Mouse (Mus musculus): ENCODE data around the gene Tnfrsf19. TPM values are rescaled to one million over a fixed set of nuclear protein-coding genes. Genes with fewer than 3 reads are reported as not detected.

The Tnfrsf19 gene
- polyA plus RNA-seq, 1 experiment from 2014 or later, result 16.7 TPM

DNA sequence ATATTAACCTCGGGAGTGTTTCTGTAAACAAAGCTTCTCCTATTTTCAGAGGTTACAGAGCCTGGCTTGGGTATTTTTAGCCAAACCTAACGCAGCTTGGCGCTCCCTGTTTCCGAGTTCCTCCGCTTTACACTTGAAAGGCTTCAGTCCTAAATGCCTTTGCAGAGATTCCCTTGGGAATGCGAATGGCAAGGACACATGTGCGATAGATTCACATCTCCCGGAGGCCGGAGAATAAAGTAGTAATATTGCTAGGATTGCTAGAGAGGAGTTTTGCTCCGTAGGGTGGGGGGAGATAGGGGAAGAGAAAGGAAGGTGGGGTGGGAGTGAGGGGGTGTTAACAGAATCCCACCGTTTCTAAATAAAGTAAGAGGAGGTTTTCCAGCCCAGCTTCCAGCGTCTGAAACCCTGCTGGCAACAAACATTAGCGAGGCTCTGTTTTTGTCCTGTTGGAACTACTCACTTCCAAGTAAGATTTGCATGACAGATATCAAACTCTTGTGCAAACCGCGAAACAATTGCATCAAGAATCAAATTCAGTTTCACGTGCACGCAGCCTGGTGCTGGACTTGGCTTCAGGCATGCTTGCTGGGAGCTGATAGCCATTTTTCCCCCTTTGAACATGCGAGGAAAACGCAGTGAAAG lies 722 bp downstream of the Tnfrsf19 start:
- 1% methylated on average over 19 of the region's 19 CpGs for WGBS
- peak overlapping the region; percentile 61 for H3K9ac ChIP-seq
- H3K27ac ChIP-seq, result peak overlapping the region; percentile 72
- H3K4me3 ChIP-seq, result peak overlapping the region; percentile 56
- ATAC-seq (replicated peaks; ENCODE audit: insufficient number of reproducible peaks, insufficient read depth, low FRiP score, low read depth), result no peak
- peaks cover 15% of the 10 kb centered on the region for H3K4me1 ChIP-seq (replicated peaks)
- no peaks in the 10 kb centered on the region for H3K9me3 ChIP-seq (replicated peaks)
- peak overlapping the region; percentile 80 for H3K4me2 ChIP-seq
- no peaks in the 10 kb centered on the region for H3K27me3 ChIP-seq
- H3K36me3 ChIP-seq, result no peaks in the 10 kb centered on the region

DNA sequence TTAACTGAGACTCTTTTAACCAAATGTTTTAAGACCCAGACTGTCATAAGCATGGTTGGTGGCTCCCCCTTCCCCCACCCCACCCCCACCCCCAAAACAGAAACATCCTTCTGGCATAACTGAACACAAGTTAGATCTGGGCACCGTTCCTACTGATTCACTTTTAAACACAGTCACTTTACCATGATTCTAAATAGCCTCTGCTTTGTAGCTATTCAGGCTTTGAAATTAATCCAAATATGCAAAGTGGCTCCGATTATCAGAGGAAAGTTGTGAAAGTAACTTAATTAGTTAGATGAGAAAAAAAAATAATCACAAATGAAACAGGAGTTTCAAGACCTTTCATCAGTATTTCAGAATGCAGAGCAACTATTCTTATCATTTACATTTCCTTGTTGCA lies 2.0 kb downstream of the Tnfrsf19 start:
- Histone ChIP-seq H3K4me1 (replicated peaks) (peaks cover 12% of the 10 kb centered on the region), H3K27ac (peak overlapping the region; percentile 66), H3K4me2 (peak overlapping the region; percentile 80), H3K9me3 (replicated peaks) (no peaks in the 10 kb centered on the region), H3K36me3 (no peaks in the 10 kb centered on the region), H3K4me3 (peak overlapping the region; percentile 56), H3K9ac (peak overlapping the region; percentile 42; the same call in 1 of the 2 replicates), H3K27me3 (no peaks in the 10 kb centered on the region)
- 34% methylated on average over 2 of the region's 2 CpGs for WGBS
- no peak for ATAC-seq (replicated peaks; ENCODE audit: insufficient number of reproducible peaks, insufficient read depth, low FRiP score, low read depth)

DNA sequence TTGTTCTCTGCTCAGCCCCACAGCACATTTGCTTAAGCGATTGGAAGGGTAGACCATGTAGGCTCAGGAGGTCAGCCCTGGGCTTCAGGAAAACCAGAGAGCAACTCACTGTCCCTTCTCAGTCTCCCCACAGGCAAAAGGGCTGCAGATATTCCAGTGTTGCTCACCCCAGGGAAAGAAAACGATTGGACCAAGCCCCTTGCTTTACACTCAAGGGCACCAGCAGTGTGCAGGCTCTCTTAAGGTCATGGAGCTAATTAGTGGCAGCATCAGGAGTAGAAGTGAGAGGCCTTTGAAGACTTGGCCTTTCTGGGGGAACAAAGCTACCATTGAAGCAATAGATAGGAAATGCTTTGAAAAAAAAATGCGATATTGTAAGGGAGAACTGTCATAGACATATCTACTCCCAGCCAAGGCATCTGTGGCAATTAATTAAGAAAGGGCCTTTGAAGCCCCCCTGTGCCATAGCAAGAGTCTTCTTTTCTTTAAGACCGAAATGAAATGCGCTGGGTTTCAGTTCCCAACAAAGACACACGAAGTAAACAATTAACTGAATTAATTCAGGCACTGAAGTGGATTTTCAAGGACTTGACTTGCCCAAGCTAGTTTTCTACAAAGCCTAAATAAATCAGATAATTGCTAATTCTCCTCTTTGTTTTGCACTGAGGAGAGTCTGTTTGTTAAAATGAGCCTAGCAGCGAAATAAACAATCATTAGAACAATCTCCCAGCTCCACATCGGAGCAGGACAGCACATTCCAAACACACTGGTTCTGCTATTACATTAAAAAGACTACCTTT lies 2.6 kb downstream of the Tnfrsf19 start:
- peak overlapping the region; percentile 66 for H3K27ac ChIP-seq
- H3K27me3 ChIP-seq, result no peaks in the 10 kb centered on the region
- H3K4me1 ChIP-seq (replicated peaks), result peaks cover 12% of the 10 kb centered on the region
- peak overlapping the region; percentile 42; the same call in 1 of the 2 replicates for H3K9ac ChIP-seq
- H3K4me2 ChIP-seq, result peak overlapping the region; percentile 80
- 23% methylated on average over 8 of the region's 8 CpGs for WGBS
- no peaks in the 10 kb centered on the region for H3K9me3 ChIP-seq (replicated peaks)
- no peak for ATAC-seq (replicated peaks; ENCODE audit: insufficient number of reproducible peaks, insufficient read depth, low FRiP score, low read depth)
- peak overlapping the region; percentile 56 for H3K4me3 ChIP-seq
- H3K36me3 ChIP-seq, result no peaks in the 10 kb centered on the region

DNA sequence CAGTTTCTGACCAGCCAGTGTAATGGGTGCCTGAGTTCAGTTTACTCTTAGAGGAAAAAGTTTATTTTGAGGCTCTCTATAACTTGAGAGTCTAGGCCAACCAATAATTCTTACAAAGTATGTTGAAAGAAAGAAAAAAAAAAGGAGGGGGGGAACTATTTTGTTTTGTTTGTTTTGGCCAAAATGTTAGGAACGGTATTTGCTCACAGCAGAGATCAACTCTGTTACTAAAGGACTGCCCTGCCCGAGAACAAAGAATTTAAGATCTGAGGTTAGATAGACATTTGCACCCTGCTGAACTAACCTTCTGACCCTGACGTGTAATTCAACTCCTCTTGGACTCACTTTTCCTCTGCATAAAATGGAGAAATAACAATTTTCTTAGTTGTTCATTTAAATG lies 4.0 kb downstream of the Tnfrsf19 start:
- H3K4me3 ChIP-seq, result no peak overlapping the region
- no peak for ATAC-seq (replicated peaks; ENCODE audit: insufficient number of reproducible peaks, insufficient read depth, low FRiP score, low read depth)

DNA sequence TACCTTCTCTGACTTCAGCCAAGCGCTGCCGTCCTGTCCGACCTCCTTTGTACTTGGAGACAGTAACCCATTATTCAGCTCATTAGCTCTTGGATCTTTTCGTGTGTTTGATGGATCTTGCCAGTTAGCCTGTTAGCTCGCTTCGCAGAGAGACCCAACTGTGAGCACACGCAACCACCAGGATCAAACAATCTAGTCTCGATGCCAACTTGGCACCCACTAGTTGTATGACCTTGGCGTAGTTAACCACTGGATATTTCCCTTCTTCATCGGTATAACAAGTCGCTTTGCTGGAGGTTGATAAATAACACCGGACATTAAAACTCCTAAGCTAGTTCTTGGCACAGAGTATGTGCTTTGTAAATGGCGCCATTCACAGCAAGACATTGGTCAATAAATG lies 6.1 kb downstream of the Tnfrsf19 start:
- WGBS, result 89% methylated on average over 13 of the region's 13 CpGs
- Histone ChIP-seq H3K9me3 (replicated peaks) (no peaks in the 10 kb centered on the region), H3K27me3 (no peaks in the 10 kb centered on the region), H3K9ac (no peak overlapping the region), H3K27ac (no peak overlapping the region), H3K4me2 (no peak overlapping the region), H3K36me3 (no peaks in the 10 kb centered on the region), H3K4me1 (replicated peaks) (peaks cover 18% of the 10 kb centered on the region), H3K4me3 (no peak overlapping the region)
- no peak for ATAC-seq (replicated peaks; ENCODE audit: insufficient number of reproducible peaks, insufficient read depth, low FRiP score, low read depth)

More for the DNA sequence above, 4.0 kb downstream of the Tnfrsf19 start:
- Histone ChIP-seq H3K36me3 (no peaks in the 10 kb centered on the region), H3K4me2 (no peak overlapping the region), H3K9ac (no peak overlapping the region), H3K9me3 (replicated peaks) (no peaks in the 10 kb centered on the region), H3K27ac (no peak overlapping the region), H3K4me1 (replicated peaks) (peaks cover 20% of the 10 kb centered on the region), H3K27me3 (no peaks in the 10 kb centered on the region)
- WGBS, result 68% methylated on average over 3 of the region's 3 CpGs

DNA sequence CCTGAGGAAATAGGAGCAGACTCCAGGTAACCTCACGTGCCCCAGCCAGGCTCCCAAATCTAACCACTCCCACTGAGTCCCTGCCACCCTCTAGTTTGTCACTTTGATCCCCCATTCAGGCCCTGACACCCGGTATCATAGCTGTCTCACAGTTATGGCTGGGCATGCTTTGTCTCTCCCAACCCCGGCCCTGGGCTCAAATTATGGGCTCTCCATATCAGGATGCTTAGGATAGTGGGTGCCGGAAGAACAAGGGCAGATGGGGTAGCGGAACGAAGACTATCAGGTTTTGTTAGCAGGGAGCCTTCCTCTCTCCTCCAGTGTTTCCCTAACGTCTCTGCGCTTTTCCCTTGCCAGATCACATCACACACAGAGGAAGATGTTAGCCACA lies 8.2 kb downstream of the Tnfrsf19 start:
- Histone ChIP-seq H3K27me3 (no peaks in the 10 kb centered on the region), H3K9me3 (replicated peaks) (no peaks in the 10 kb centered on the region), H3K9ac (peak overlapping the region; percentile 53), H3K4me2 (peak overlapping the region; percentile 99), H3K4me1 (replicated peaks) (peaks cover 12% of the 10 kb centered on the region), H3K36me3 (no peaks in the 10 kb centered on the region), H3K4me3 (peak overlapping the region; percentile 80), H3K27ac (no peak overlapping the region)
- no peak for ATAC-seq (replicated peaks; ENCODE audit: insufficient number of reproducible peaks, insufficient read depth, low FRiP score, low read depth)
- WGBS, result 30% methylated on average over 8 of the region's 8 CpGs

DNA sequence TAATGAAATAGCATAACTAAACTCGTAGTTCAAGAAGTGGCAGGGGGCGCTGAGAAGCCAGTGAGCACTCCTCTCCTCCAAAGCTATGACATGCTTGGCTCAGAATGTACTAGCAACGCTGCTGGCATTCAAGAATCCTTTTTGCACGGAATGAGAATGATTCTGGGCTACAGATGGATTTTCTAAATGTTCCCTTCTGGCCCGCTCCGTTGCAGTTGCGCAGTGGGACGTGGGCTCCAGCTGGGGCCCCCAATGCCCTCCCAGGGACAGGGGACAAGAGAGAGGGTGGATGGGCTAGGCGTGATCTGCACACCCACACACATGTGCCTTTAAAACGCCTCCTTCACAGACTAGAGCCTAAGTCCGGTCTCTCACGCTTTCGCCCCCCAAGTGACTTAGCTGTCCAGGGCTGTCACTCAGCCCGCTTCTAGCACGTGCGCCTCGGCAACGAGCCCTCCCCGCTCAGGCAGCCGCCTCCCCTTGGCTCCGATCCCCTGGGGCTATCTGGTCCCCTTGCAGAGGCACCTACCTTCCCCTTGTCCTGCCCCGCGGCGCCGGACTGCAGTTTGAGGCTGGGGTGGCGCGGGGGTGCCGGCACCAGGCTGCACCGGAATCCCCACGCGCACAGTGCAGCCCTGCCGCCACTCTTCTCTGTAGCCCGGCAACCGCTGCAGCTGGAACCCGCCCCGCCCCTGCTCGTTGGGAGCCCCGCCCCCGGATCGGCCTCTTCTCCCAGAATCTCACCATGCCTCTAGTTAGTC lies 8.8 kb downstream of the Tnfrsf19 start:
- Histone ChIP-seq H3K4me1 (replicated peaks) (peaks cover 12% of the 10 kb centered on the region), H3K9me3 (replicated peaks) (no peaks in the 10 kb centered on the region), H3K27ac (peak overlapping the region; percentile 32), H3K27me3 (no peaks in the 10 kb centered on the region), H3K4me2 (peak overlapping the region; percentile 99), H3K4me3 (peak overlapping the region; percentile 80), H3K9ac (peak overlapping the region; percentile 53), H3K36me3 (no peaks in the 10 kb centered on the region)
- WGBS, result under 1% methylated on average over 40 of the region's 40 CpGs
- peak; percentile 90 for ATAC-seq (replicated peaks; ENCODE audit: insufficient number of reproducible peaks, insufficient read depth, low FRiP score, low read depth)

DNA sequence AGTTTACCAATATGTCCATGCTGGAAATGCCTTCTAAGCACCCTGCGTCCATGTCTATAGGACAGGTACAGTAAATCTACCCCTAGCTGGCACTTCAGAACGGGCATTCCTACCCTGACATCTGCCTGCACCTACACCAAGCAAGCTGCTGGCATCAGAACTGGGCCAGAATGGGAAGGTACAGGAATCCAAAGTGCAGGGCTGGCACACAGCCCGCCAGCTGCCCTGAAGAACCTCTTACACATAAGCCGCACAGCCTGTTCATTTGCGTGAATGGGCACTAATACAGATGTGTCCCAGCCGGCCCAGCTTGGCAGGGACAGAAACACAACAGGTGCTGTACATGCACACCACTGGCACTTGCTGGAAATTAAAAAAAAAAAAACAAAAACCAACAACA lies 15.9 kb downstream of the Tnfrsf19 start:
- Histone ChIP-seq H3K4me1 (replicated peaks) (0 out of 2 replicates have a peak, but pooled peaks cover 2% of the 10 kb centered on the region), H3K36me3 (no peaks in the 10 kb centered on the region), H3K9me3 (replicated peaks) (no peaks in the 10 kb centered on the region), H3K27ac (no peak overlapping the region), H3K9ac (no peak overlapping the region), H3K4me3 (no peak overlapping the region), H3K4me2 (no peak overlapping the region), H3K27me3 (no peaks in the 10 kb centered on the region)
- no peak for ATAC-seq (replicated peaks; ENCODE audit: insufficient number of reproducible peaks, insufficient read depth, low FRiP score, low read depth)
- WGBS, result 88% methylated on average over 6 of the region's 6 CpGs

DNA sequence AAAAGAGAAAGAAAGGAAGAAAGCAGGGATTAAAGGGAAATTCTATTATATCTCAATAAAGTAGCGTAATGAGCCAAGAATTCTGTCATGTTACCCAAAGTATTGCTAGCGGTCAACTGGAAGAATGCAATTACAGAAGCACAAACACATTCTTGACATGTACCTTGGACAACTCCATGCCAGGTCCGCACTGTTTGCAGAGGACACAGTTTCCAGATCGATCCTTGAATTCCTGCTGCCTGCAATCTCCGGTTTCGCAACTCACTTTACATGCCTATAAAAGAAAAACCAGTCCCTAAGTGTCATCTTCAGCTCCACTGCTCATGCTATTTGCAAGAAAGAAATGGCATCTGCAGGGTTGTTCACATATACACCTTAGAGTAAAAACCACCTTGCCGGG lies 22.3 kb downstream of the Tnfrsf19 start:
- peaks cover 5% of the 10 kb centered on the region; the same call in 1 of the 2 replicates for H3K4me1 ChIP-seq (replicated peaks)
- H3K36me3 ChIP-seq, result no peaks in the 10 kb centered on the region
- WGBS, result 89% methylated on average over 7 of the region's 7 CpGs
- no peak overlapping the region for H3K27ac ChIP-seq
- no peak overlapping the region for H3K4me3 ChIP-seq
- no peak overlapping the region for H3K9ac ChIP-seq
- H3K9me3 ChIP-seq (replicated peaks), result no peaks in the 10 kb centered on the region
- H3K4me2 ChIP-seq, result no peak overlapping the region
- ATAC-seq (replicated peaks; ENCODE audit: insufficient number of reproducible peaks, insufficient read depth, low FRiP score, low read depth), result no peak
- H3K27me3 ChIP-seq, result no peaks in the 10 kb centered on the region

DNA sequence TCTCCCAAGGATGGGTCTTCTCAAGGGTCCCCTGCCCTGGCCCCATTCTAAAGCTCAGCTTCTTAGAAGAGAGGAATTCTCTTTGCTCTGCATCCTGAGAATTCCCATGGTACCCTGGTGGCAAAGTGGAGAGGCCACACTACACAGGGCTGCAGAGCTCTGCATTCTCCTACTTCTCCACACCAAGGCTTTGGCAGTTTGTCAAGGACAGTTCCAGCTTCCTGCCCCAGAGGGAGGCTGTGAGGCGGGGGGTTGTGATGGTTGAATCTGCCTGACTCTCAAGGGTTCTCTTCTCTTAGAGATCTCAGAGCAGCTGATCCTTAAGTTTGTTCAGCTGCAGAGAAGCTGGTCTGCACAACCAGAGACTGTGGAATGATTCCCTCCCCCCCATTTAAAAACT lies 23.9 kb downstream of the Tnfrsf19 start:
- Histone ChIP-seq H3K9ac (no peak overlapping the region), H3K4me2 (no peak overlapping the region), H3K9me3 (replicated peaks) (no peaks in the 10 kb centered on the region), H3K27me3 (no peaks in the 10 kb centered on the region), H3K4me3 (no peak overlapping the region), H3K36me3 (no peaks in the 10 kb centered on the region), H3K4me1 (replicated peaks) (peaks cover 7% of the 10 kb centered on the region; the same call in 1 of the 2 replicates), H3K27ac (no peak overlapping the region)
- ATAC-seq (replicated peaks; ENCODE audit: insufficient number of reproducible peaks, insufficient read depth, low FRiP score, low read depth), result no peak
- WGBS, result 25% methylated on average over 1 of the region's 1 CpGs

DNA sequence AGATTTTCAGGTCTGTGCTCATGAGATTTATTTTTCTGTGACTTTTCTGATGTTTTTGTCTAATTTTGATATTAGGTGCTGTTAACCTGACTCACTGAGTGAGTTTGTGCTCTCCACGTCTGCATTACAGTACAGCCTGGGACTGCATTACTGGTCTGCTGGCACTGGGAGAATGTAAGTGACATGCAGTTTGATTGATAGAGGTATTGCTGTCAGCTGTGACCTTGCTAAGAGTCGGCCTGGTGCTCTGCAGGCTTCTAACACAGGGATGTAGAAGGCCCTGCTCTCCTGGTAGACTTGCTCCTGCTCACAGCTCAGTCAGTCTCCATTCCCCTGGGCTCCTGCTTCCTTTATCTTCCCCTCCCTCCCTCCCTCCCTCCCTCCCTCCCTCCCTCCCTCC lies 25.3 kb downstream of the Tnfrsf19 start:
- Histone ChIP-seq H3K4me1 (replicated peaks) (peaks cover 7% of the 10 kb centered on the region; the same call in 1 of the 2 replicates), H3K27ac (no peak overlapping the region), H3K4me2 (no peak overlapping the region), H3K27me3 (no peaks in the 10 kb centered on the region), H3K9me3 (replicated peaks) (no peaks in the 10 kb centered on the region), H3K36me3 (no peaks in the 10 kb centered on the region), H3K4me3 (no peak overlapping the region), H3K9ac (no peak overlapping the region)
- 60% methylated on average over 2 of the region's 2 CpGs for WGBS
- no peak for ATAC-seq (replicated peaks; ENCODE audit: insufficient number of reproducible peaks, insufficient read depth, low FRiP score, low read depth)

Data from heart, embryonic 15.5 days (tissue).